Mouse (Mus musculus): Measurements from ENCODE around the gene Trmt10c. TPM values are rescaled to one million over a fixed set of nuclear protein-coding genes. Genes with fewer than 3 reads are reported as not detected.

Gene Trmt10c
- polyA plus RNA-seq, 1 experiment = 2.6 TPM

DNA sequence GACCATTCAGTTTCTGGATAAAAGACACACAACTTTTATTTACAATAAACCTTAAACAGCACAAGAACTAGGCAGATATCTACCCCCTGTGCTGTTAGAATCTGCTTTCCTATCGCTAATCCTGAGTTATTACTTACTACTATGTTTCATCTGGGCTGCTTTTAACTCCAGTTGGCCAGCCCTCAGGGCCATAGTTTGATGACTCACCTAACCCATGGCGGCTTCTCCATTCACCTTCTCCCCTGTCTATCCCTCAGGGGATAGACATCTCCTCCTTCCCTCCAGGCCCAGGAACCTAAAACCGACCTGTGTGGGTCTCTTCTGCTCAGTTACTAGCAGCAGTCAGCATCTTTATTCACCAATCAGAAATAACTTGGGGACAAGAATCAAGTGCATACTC lies 51.6 kb downstream of the Trmt10c start:
- no peak overlapping the region for H3K4me3 ChIP-seq (ENCODE audit: extremely low read depth, insufficient read depth, insufficient read length)
- H3K4me1 ChIP-seq (ENCODE audit: control insufficient read depth, insufficient read depth, insufficient read length) = no peaks in the 10 kb centered on the region
- WGBS = 96% methylated on average over 3 of the region's 3 CpGs
- TF ChIP-seq CTCF (IDR thresholded peaks at IDR 0.05; ENCODE audit: extremely low read depth, insufficient read depth, insufficient read length, insufficient replicate concordance) (no peak), POLR2A (IDR thresholded peaks at IDR 0.05; ENCODE audit: low read depth, low read length) (no peak)
- DNase-seq (ENCODE audit: low read depth in 1 of 2, low spot score in 2 of 2) = no peak
- peaks cover 23% of the 10 kb centered on the region for H3K36me3 ChIP-seq (ENCODE audit: control insufficient read depth, insufficient read depth, low read length)
- no peaks in the 10 kb centered on the region; the same call in 1 of the 2 replicates for H3K27me3 ChIP-seq (ENCODE audit: control insufficient read depth, insufficient read depth, low read length)
- H3K27ac ChIP-seq (ENCODE audit: insufficient read depth, low read length) = no peak overlapping the region

Other genes with a start within 250 kb of the Trmt10c start
- 16.6 and 21.5 TPM in 2 replicates for gene Nfkbiz, start 198.9 kb downstream of the Trmt10c start, polyA plus RNA-seq (2012; rRNA removed)
- 6.0 and 6.1 TPM in 2 replicates for gene Nxpe3, start 142.5 kb downstream of the Trmt10c start, polyA plus RNA-seq (2012; rRNA removed)
- 1.7 TPM in 2 replicates for gene Cep97, start 103.0 kb downstream of the Trmt10c start, polyA plus RNA-seq (2012; rRNA removed)
- 76.2 and 82.6 TPM in 2 replicates for gene Rpl24, start 71.5 kb downstream of the Trmt10c start, polyA plus RNA-seq (2012; rRNA removed)
- gene Zbtb11, start 63.9 kb downstream of the Trmt10c start, polyA plus RNA-seq (2012; rRNA removed) = 3.9 and 4.7 TPM in 2 replicates
- gene Pcnp, start 8.1 kb downstream of the Trmt10c start, polyA plus RNA-seq (2012; rRNA removed) = 5.6 and 7.3 TPM in 2 replicates
- 2.9 and 3.6 TPM in 2 replicates for gene Senp7, start 10.5 kb upstream of the Trmt10c start, polyA plus RNA-seq (2012; rRNA removed)
- 0.07 TPM in 2 replicates for gene Impg2, start 166.5 kb upstream of the Trmt10c start, polyA plus RNA-seq (2012; rRNA removed)

Data from spleen, adult 2 months (tissue).